Mouse (Mus musculus): ENCODE measurements around the gene Pir. TPM values are rescaled to one million over a fixed set of nuclear protein-coding genes. Genes with fewer than 3 reads are reported as not detected.

Pir gene
- total and polyA plus RNA-seq, 3 experiments, result not detected

- dilution Hi-C loops (cut with MboI; ENCODE audit: extremely low pct_ligation_motif_present, extremely low pct_unique_long_range_greater_than_20kb, low sequenced_read_pairs) (no loop called here), in situ Hi-C loops (cut with MboI; ENCODE audit: low pct_ligation_motif_present, low pct_unique_long_range_greater_than_20kb, low sequenced_read_pairs) (no loop called here)
These were observed 6.4 kb downstream of the Pir start for GRCm38 (mm10) chrX:164275536-164275935.

GRCm38 (mm10) chrX:164280918-164281647 is 11.9 kb downstream of the Pir start:
- in situ Hi-C loops (cut with MboI; ENCODE audit: low pct_ligation_motif_present, low pct_unique_long_range_greater_than_20kb, low sequenced_read_pairs), result no loop called here

More at GRCm38 (mm10) chrX:164275536-164275935, 6.4 kb downstream of the Pir start:
- Histone ChIP-seq H3K79me2 (replicated peaks; ENCODE audit: control insufficient read depth, extremely low read depth, insufficient read depth, poor library complexity, severe bottlenecking) (no peaks in the 10 kb centered on the region), H3K27ac (ENCODE audit: insufficient read depth, low read depth) (no peak overlapping the region), H3K9me3 (replicated peaks; ENCODE audit: low read length) (no peaks in the 10 kb centered on the region), H3K9ac (ENCODE audit: insufficient read depth, low read depth) (no peak overlapping the region), H3K4me2 (ENCODE audit: insufficient read depth, low read depth, poor library complexity, severe bottlenecking) (no peak overlapping the region), H3K36me3 (replicated peaks in 1 of 2; ENCODE audit: control insufficient read depth in 1 of 2, insufficient read depth in 1 of 2, low read length in 1 of 2) (no peaks in the 10 kb centered on the region), H3K27me3 (replicated peaks) (no peaks in the 10 kb centered on the region), H3K4me1 (ENCODE audit: control insufficient read depth in 1 of 2, insufficient read depth in 2 of 2) (no peaks in the 10 kb centered on the region), H3K4me3 (replicated peaks in 1 of 3; ENCODE audit: low read depth in 2 of 3, low read length in 2 of 3, poor library complexity in 1 of 3) (no peak overlapping the region)
- no peak for DNase-seq (ENCODE audit: extremely low read depth)
- TF ChIP-seq HCFC1 (IDR thresholded peaks at IDR 0.05; ENCODE audit: low read depth, low read length) (no peak), CHD2 (IDR thresholded peaks at IDR 0.05; ENCODE audit: low read length) (no peak), ZMIZ1 (IDR thresholded peaks at IDR 0.05; ENCODE audit: low read depth, low read length) (no peak), EP300 (IDR thresholded peaks at IDR 0.05; ENCODE audit: low read length) (no peak), GABPA (IDR thresholded peaks at IDR 0.05; ENCODE audit: insufficient replicate concordance, low read depth, low read length) (no peak), MAZ (IDR thresholded peaks at IDR 0.05; ENCODE audit: low read depth, low read length) (no peak), ZNF384 (IDR thresholded peaks at IDR 0.05; ENCODE audit: low read depth, low read length) (no peak), ETS1 (conservative IDR thresholded peaks at IDR 0.05; ENCODE audit: low read depth, low read length) (no peak), PAX5 (IDR thresholded peaks at IDR 0.05; ENCODE audit: low read length) (no peak)

More at GRCm38 (mm10) chrX:164280918-164281647, 11.9 kb downstream of the Pir start:
- no peak overlapping the region for H3K4me2 ChIP-seq (ENCODE audit: insufficient read depth, low read depth, poor library complexity, severe bottlenecking)
- no peak for TF ChIP-seq GABPA (IDR thresholded peaks at IDR 0.05; ENCODE audit: insufficient replicate concordance, low read depth, low read length)
- no peak for TF ChIP-seq UBTF (IDR thresholded peaks at IDR 0.05; ENCODE audit: low read depth, low read length)
- no peak for TF ChIP-seq TCF12 (IDR thresholded peaks at IDR 0.05; ENCODE audit: low read depth, low read length)
- no peak for TF ChIP-seq USF2 (conservative IDR thresholded peaks at IDR 0.05; ENCODE audit: low read depth, low read length)
- no peak for TF ChIP-seq IRF4 (IDR thresholded peaks at IDR 0.05; ENCODE audit: low read depth, low read length)
- no peak for TF ChIP-seq NRF1 (IDR thresholded peaks at IDR 0.05; ENCODE audit: low read depth, low read length)
- TF ChIP-seq BHLHE40 (IDR thresholded peaks at IDR 0.05; ENCODE audit: low read depth, low read length), result no peak
- TF ChIP-seq KAT2A (IDR thresholded peaks at IDR 0.05; ENCODE audit: insufficient replicate concordance, low read length), result no peak
- no peak for TF ChIP-seq ETS1 (conservative IDR thresholded peaks at IDR 0.05; ENCODE audit: low read depth, low read length)
- no peak for TF ChIP-seq SMC3 (IDR thresholded peaks at IDR 0.05; ENCODE audit: low read depth, low read length)
- no peak for TF ChIP-seq MAFK (IDR thresholded peaks at IDR 0.05; ENCODE audit: insufficient replicate concordance, low read length)
- no peak for TF ChIP-seq MEF2A (IDR thresholded peaks at IDR 0.05; ENCODE audit: borderline replicate concordance, low read depth, low read length)
- no peak for TF ChIP-seq CHD1 (IDR thresholded peaks at IDR 0.05; ENCODE audit: low read depth, low read length)
- no peak for TF ChIP-seq USF1 (IDR thresholded peaks at IDR 0.05; ENCODE audit: low read depth, low read length)
- dilution Hi-C loops (cut with MboI; ENCODE audit: extremely low pct_ligation_motif_present, extremely low pct_unique_long_range_greater_than_20kb, low sequenced_read_pairs), result no loop called here
- H3K4me3 ChIP-seq (replicated peaks in 1 of 3; ENCODE audit: low read depth in 2 of 3, low read length in 2 of 3, poor library complexity in 1 of 3), result no peak overlapping the region
- DNase-seq (ENCODE audit: extremely low read depth), result no peak
- no peaks in the 10 kb centered on the region for H3K79me2 ChIP-seq (replicated peaks; ENCODE audit: control insufficient read depth, extremely low read depth, insufficient read depth, poor library complexity, severe bottlenecking)
- no peaks in the 10 kb centered on the region for H3K36me3 ChIP-seq (replicated peaks in 1 of 2; ENCODE audit: control insufficient read depth in 1 of 2, insufficient read depth in 1 of 2, low read length in 1 of 2)
- no peaks in the 10 kb centered on the region for H3K4me1 ChIP-seq (ENCODE audit: control insufficient read depth in 1 of 2, insufficient read depth in 2 of 2)
- H3K9me3 ChIP-seq (replicated peaks; ENCODE audit: low read length), result no peaks in the 10 kb centered on the region
- no peaks in the 10 kb centered on the region for H3K27me3 ChIP-seq (replicated peaks)
- no peak overlapping the region for H3K9ac ChIP-seq (ENCODE audit: insufficient read depth, low read depth)
- H3K27ac ChIP-seq (ENCODE audit: insufficient read depth, low read depth), result no peak overlapping the region
